Mouse (Mus musculus) forebrain, embryonic 14.5 days (tissue): ENCODE results near the gene Oxnad1. TPM values are rescaled to one million over a fixed set of nuclear protein-coding genes. Genes with fewer than 3 reads are reported as not detected.
"Not testable (repeated sequence)": the region's sequence is repeated elsewhere in the genome, so short reads cannot be mapped to it uniquely, and the experiment has no call there.

ENCODE experiments used
- ATAC-seq: fragments of 200-750 bp; cut with Nextera tagmentation; 2 replicates; pipeline ENCODE4 v1.8.0; 2017; ENCODE audit warnings: mild to moderate bottlenecking, moderate library complexity
- DNase-seq: peaks from one replicate; pipeline ENCODE4 v3.0.0-alpha.2; 2015; ENCODE audit warnings: low spot score
- H3K27ac ChIP-seq: fragments of 300-500 bp; sonication (generic); 2 replicates; pipeline ENCODE4 v1.5.1; 2014; ENCODE audit warnings: low read depth, mild to moderate bottlenecking, control low read depth, low read length, moderate library complexity
- H3K27me3 ChIP-seq: fragments of 300-500 bp; sonication (generic); replicated peaks from 2 replicates; pipeline ENCODE4 v1.6.1; 2014; ENCODE audit warnings: low read length, control low read depth, mixed read lengths; ENCODE audit not compliant: control insufficient read depth, insufficient read depth
- H3K36me3 ChIP-seq: fragments of 300-500 bp; sonication (generic); 2 replicates; pipeline ENCODE4 v1.6.1; 2014; ENCODE audit warnings: low read length, control low read depth; ENCODE audit not compliant: control insufficient read depth, insufficient read depth
- H3K4me1 ChIP-seq: fragments of 300-500 bp; sonication (generic); 2 replicates; pipeline ENCODE4 v1.6.1; 2014; ENCODE audit warnings: antibody characterized with exemption, low read length, control low read depth; ENCODE audit not compliant: control insufficient read depth, insufficient read depth
- H3K4me2 ChIP-seq: fragments of 300-500 bp; sonication (generic); 2 replicates; pipeline ENCODE4 v1.6.1; 2014; ENCODE audit warnings: mild to moderate bottlenecking, control low read depth, low read length
- H3K4me3 ChIP-seq: fragments of 300-500 bp; sonication (generic); 2 replicates; pipeline ENCODE4 v1.5.1; 2014; ENCODE audit warnings: low read depth, low read length, control low read depth
- H3K9ac ChIP-seq: fragments of 300-500 bp; sonication (generic); 2 replicates; pipeline ENCODE4 v1.6.1; 2014; ENCODE audit warnings: mild to moderate bottlenecking, low read length, control low read depth, moderate library complexity
- H3K9me3 ChIP-seq: fragments of 300-500 bp; sonication (generic); replicated peaks from 2 replicates; pipeline ENCODE4 v1.6.1; 2016; ENCODE audit warnings: low read length, control low read depth, mixed read lengths; ENCODE audit not compliant: control insufficient read depth
- WGBS: fragments of 180-500 bp; shearing (Covaris S2); extraction: QIAGEN DNeasy Blood & Tissue Kit; methylation state at CpG from one replicate; pipeline ENCODE4 v1.1.7; 2014; 5-methylcytosine and 5-hydroxymethylcytosine counted together
- polyA plus RNA-seq: library from polyadenylated mRNA; unstranded; fragments of >200 nt; fragmentation: Nextera tagmentation; extraction: Ambion mirVana; gene quantifications from 2 replicates; pipeline ENCODE4 v1.2.1, GENCODE M21; 2014

The Oxnad1 gene
- polyA plus RNA-seq, 1 experiment from 2014 or later: 20.4 TPM

DNA sequence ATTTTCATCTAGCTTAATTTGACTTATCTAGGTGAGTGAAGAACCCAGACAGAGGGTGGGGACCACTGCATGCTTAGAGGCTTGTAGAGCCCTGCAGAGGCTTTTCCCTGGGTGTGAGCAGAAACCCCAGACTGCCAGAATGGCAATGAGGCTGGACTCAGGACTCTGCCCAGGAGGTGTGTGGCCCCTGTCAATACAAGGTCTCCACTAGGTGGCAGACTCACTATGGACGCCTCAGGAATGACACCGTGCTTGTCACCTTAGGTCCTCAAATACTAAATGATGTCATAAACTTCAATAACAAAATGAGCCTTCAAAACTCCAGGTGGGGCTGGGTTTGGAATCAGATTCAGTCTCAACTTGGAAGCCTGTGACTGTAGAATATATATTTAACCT lies 36.7 kb downstream of the Oxnad1 start:
- Histone ChIP-seq H3K9me3 (no peaks in the 10 kb centered on the region), H3K27me3 (no peaks in the 10 kb centered on the region), H3K9ac (no peak overlapping the region), H3K4me1 (no peaks in the 10 kb centered on the region), H3K27ac (no peak overlapping the region), H3K4me3 (no peak overlapping the region), H3K36me3 (no peaks in the 10 kb centered on the region), H3K4me2 (no peak overlapping the region)
- WGBS: 51% methylated on average over 2 of the region's 2 CpGs
- DNase-seq: peak; percentile 1
- ATAC-seq: no peak

DNA sequence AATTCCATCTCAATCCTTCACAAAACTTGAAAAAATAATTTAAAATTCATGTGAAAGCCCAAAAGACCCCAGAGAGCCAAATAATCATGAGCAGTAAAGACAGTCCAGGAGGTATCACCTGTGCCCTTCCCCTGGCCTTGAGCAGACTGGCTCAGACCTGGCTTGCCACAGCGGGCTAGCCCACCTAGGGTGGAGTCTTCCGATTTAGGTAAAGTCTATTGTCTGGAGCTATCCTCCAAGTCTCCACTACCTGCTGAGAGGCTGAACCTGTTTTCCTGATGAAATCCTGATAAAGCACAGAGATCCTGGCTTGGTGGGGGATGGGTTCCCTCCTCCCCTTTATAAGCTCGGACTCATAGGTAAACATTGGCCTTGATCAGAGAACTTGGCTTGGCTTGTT lies 39.1 kb downstream of the Oxnad1 start:
- DNase-seq (no peak), ATAC-seq (no peak)
- WGBS: 60% methylated on average over 3 of the region's 3 CpGs
- Histone ChIP-seq H3K27ac (no peak overlapping the region), H3K4me2 (no peak overlapping the region), H3K4me1 (no peaks in the 10 kb centered on the region), H3K36me3 (no peaks in the 10 kb centered on the region), H3K27me3 (no peaks in the 10 kb centered on the region), H3K9me3 (no peaks in the 10 kb centered on the region), H3K9ac (no peak overlapping the region), H3K4me3 (no peak overlapping the region)

DNA sequence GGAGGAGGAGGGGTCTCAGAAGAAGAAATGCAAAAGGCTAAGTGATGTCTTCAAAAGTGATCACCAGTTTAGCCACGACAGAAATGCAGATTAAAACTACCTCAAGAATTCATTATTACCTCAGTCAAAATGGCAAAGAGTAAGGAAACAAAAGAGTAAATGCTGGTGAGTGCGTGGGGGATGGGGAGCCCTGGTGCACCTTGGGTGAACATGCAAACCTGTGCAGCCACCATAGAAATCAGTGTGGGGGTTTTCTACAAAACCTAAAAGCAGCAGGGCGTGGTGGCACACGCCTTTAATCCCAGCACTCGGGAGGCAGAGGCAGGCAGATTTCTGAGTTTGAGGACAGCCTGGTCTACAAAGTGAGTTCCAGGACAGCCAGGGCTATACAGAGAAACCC lies 40.1 kb downstream of the Oxnad1 start:
- not testable (repeated sequence) for H3K27me3 ChIP-seq, H3K4me1 ChIP-seq, H3K27ac ChIP-seq, H3K9ac ChIP-seq, H3K9me3 ChIP-seq, H3K4me2 ChIP-seq, DNase-seq, H3K4me3 ChIP-seq, H3K36me3 ChIP-seq, ATAC-seq
- WGBS: 86% methylated on average over 5 of the region's 5 CpGs

DNA sequence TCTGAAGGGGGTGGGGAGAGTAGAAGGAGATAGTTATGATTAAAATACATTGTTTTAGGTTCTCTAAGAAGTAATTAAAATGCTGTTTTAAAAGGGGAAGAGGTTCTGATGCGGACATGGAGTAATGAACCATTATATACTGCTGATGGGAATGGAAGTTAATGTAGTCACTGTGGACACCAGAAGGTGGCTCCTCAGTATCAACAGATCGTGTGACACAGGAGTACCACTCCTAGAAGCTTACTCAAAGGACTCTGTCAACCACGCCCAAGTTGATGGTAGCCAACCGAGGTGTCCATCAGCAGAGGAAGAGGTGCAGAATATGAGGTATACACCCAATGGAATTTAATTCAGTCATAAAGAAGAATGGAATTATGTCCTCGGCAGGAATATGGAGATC lies 43.2 kb downstream of the Oxnad1 start:
- ATAC-seq: no peak
- Histone ChIP-seq H3K9ac (no peak overlapping the region), H3K9me3 (no peaks in the 10 kb centered on the region), H3K36me3 (no peaks in the 10 kb centered on the region), H3K4me3 (no peak overlapping the region), H3K27me3 (no peaks in the 10 kb centered on the region), H3K4me2 (no peak overlapping the region), H3K27ac (no peak overlapping the region), H3K4me1 (no peaks in the 10 kb centered on the region)
- DNase-seq: no peak
- 86% methylated on average over 5 of the region's 5 CpGs for WGBS

DNA sequence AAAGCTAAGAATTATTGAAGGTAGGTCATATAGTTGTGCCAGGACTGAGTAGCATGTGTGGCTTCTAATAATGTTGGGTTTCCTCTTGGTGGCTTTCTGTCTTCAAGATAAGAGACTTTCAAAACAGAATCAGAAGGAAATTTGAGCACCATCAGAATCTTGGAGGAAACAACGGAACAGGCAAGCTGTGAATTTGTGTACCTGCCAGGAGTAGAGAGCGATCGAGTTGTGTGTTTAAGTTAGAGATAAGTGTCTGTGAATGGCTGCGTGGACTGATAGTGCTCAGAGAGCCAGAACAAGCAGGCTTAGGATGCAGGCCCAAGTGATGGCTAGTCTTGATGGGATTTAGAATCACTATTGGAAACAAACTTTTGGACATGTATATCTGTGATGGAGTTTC lies 46.7 kb downstream of the Oxnad1 start:
- H3K4me2 ChIP-seq: no peak overlapping the region
- H3K36me3 ChIP-seq: no peaks in the 10 kb centered on the region
- no peak overlapping the region for H3K9ac ChIP-seq
- no peak for DNase-seq
- H3K27ac ChIP-seq: no peak overlapping the region
- no peaks in the 10 kb centered on the region for H3K4me1 ChIP-seq
- H3K9me3 ChIP-seq: no peaks in the 10 kb centered on the region
- H3K4me3 ChIP-seq: no peak overlapping the region
- ATAC-seq: no peak
- no peaks in the 10 kb centered on the region for H3K27me3 ChIP-seq
- WGBS: 92% methylated on average over 4 of the region's 4 CpGs

DNA sequence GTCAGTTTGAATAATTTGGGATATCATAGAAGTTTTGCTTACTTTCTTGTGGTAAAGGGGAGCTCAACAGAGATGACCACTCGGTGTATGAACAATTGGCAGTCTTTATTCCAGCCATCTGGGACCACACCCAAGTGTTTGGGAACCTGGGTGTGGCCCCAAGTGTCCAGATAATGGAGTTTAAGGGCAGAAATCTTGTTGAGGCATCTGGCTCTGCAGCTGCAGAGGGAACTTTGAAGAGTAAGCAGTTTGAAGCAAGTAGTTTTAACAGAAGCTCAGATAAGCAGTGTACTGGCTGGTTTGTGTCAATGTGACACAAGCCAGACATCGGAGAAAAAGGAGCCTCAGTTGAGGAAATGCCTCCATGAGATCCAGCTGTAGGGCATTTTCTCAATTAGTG lies 49.1 kb downstream of the Oxnad1 start:
- no peak overlapping the region for H3K9ac ChIP-seq
- no peak overlapping the region for H3K27ac ChIP-seq
- H3K36me3 ChIP-seq: no peaks in the 10 kb centered on the region
- DNase-seq (no peak), ATAC-seq (no peak)
- H3K4me1 ChIP-seq: no peaks in the 10 kb centered on the region
- H3K4me3 ChIP-seq: no peak overlapping the region
- H3K4me2 ChIP-seq: no peak overlapping the region
- no peaks in the 10 kb centered on the region for H3K27me3 ChIP-seq
- 76% methylated on average over 2 of the region's 2 CpGs for WGBS
- no peaks in the 10 kb centered on the region for H3K9me3 ChIP-seq

DNA sequence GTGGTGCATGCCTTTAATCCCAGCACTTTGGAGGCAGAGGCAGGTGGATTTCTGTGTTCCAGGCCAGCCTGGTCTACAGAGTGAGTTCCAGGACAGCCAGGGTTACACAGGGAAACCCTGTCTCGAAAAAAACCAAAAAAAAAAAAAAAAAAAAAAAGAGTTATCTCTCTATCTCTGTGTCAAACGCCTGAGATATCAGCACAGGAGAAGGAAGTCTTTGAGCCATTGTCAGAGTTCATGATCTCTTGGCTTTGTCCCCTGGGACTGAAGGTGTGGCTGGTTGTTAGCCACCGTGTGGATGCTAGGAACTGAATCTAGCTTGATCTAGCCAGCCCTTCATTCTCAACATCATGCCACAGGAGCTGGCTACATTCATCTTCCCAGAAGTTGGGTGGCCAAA lies 51.3 kb downstream of the Oxnad1 start:
- DNase-seq, H3K4me1 ChIP-seq, H3K9ac ChIP-seq, H3K4me2 ChIP-seq, H3K36me3 ChIP-seq, ATAC-seq, H3K4me3 ChIP-seq, H3K27me3 ChIP-seq, H3K27ac ChIP-seq, H3K9me3 ChIP-seq: not testable (repeated sequence)
- WGBS: 82% methylated on average over 3 of the region's 3 CpGs

DNA sequence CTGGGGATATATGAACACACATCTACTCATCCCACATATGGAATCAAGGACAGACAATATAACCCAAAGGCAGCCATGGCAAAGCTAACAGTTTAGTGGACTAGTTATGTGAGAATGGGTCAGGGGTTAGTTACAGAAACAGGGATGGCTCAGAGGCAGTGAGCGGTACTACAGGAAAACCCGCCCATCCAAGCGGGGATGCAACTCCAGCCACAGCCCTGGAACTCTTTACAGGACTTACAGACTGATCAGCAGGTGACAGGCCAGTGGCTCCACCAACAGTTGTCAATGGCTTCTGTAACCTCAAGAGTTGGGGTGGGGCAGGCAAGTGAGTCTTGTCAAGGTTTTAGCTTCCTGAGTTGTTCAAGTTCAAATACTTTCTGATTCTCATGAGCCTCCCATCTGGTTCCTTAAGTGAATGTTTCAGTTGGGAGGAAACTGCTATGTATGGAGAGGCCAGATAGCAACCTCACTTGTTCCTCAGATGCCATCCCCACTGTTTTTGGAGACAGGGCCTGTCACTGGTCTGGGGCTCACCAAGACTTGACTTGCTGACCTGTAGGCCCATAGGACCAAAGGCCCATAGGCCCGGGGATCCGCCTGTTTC lies 55.3 kb downstream of the Oxnad1 start:
- Histone ChIP-seq H3K4me3 (no peak overlapping the region), H3K27me3 (no peaks in the 10 kb centered on the region), H3K27ac (no peak overlapping the region), H3K4me1 (no peaks in the 10 kb centered on the region), H3K36me3 (no peaks in the 10 kb centered on the region), H3K4me2 (no peak overlapping the region), H3K9me3 (no peaks in the 10 kb centered on the region), H3K9ac (no peak overlapping the region)
- DNase-seq (no peak), ATAC-seq (no peak)
- 80% methylated on average over 5 of the region's 5 CpGs for WGBS

DNA sequence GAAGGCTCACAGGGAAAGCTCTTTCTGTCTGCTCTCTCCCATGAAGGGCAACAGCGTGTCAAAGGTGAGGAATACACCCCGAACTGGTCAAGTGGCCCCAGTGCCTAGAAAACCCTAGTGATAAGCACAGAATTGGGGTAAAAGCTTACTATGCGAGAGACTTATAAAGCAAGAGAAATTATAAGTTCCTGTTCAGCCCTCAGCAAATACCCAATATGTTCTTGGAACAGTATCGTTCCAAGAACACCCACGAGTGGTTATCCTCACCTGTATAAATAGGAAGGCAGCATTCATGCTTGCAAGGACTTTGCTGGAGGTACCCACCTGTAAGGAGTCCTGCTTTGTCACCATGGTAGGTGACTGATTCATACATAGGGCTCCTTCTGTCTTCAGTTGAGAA lies 56.5 kb downstream of the Oxnad1 start, which contains the start of gene Msmb:
Msmb (plus strand) TSS at position 301 of the 400 bp plus-strand sequence.
- no peaks in the 10 kb centered on the region for H3K27me3 ChIP-seq
- no peaks in the 10 kb centered on the region for H3K9me3 ChIP-seq
- H3K9ac ChIP-seq: no peak within 1 kb of the TSS
- no peaks in the 10 kb centered on the region for H3K4me1 ChIP-seq
- no peak within 1 kb of the TSS for H3K4me2 ChIP-seq
- H3K36me3 ChIP-seq: no peaks in the 10 kb centered on the region
- no peak within 1 kb of the TSS for H3K27ac ChIP-seq
- no peak for DNase-seq
- ATAC-seq: no peak
- no peak within 1 kb of the TSS for H3K4me3 ChIP-seq
- 87% methylated on average over 5 of the region's 5 CpGs for WGBS
